Mouse (Mus musculus) liver, embryonic 13.5 days (tissue): ENCODE measurements around the gene Olfr727. TPM values are rescaled to one million over a fixed set of nuclear protein-coding genes. Genes with fewer than 3 reads are reported as not detected.

Experiments
- ATAC-seq: fragments of 200-750 bp; cut with Nextera tagmentation; 2 replicates; pipeline ENCODE4 v1.8.0; 2017; ENCODE audit warnings: low read depth, mild to moderate bottlenecking, moderate number of reproducible peaks, moderate library complexity
- DNase-seq: peaks from one replicate; pipeline ENCODE4 v3.0.0; 2022
- H3K27ac ChIP-seq: fragments of 300-500 bp; sonication (generic); 2 replicates; pipeline ENCODE4 v1.5.1; 2015; ENCODE audit warnings: moderate library complexity, mild to moderate bottlenecking, inconsistent platforms
- H3K27me3 ChIP-seq: fragments of 300-500 bp; sonication (generic); 2 replicates; pipeline ENCODE4 v1.6.1; 2015; ENCODE audit warnings: mild to moderate bottlenecking, inconsistent platforms
- H3K36me3 ChIP-seq: fragments of 300-500 bp; sonication (generic); 2 replicates; pipeline ENCODE4 v1.6.1; 2015; ENCODE audit warnings: mild to moderate bottlenecking, inconsistent platforms
- H3K4me1 ChIP-seq: fragments of 300-500 bp; sonication (generic); replicated peaks from 2 replicates; pipeline ENCODE4 v1.6.1; 2015; ENCODE audit warnings: inconsistent platforms
- H3K4me2 ChIP-seq: fragments of 300-500 bp; sonication (generic); 2 replicates; pipeline ENCODE4 v1.6.1; 2015; ENCODE audit warnings: inconsistent platforms, mild to moderate bottlenecking, moderate library complexity
- H3K4me3 ChIP-seq: fragments of 300-500 bp; sonication (generic); replicated peaks from 2 replicates; pipeline ENCODE4 v1.5.1; 2015; ENCODE audit warnings: mild to moderate bottlenecking, inconsistent platforms
- H3K9ac ChIP-seq: fragments of 300-500 bp; sonication (generic); 2 replicates; pipeline ENCODE4 v1.6.1; 2015; ENCODE audit warnings: mild to moderate bottlenecking, inconsistent platforms
- H3K9me3 ChIP-seq: fragments of 300-500 bp; sonication (generic); replicated peaks from 2 replicates; pipeline ENCODE4 v1.6.1; 2016; ENCODE audit warnings: inconsistent platforms
- WGBS: fragments of 180-500 bp; shearing (Covaris S2); methylation state at CpG from one replicate; pipeline ENCODE4 v1.1.7; 2015; ENCODE audit not compliant: insufficient replicate concordance; 5-methylcytosine and 5-hydroxymethylcytosine counted together
- polyA plus RNA-seq: library from polyadenylated mRNA; unstranded; fragments of >200 nt; fragmentation: Nextera tagmentation; extraction: Ambion mirVana; gene quantifications from 2 replicates; pipeline ENCODE4 v1.2.1, GENCODE M21; 2015

Olfr727 gene
- not detected in 2 replicates for polyA plus RNA-seq

- Histone ChIP-seq H3K36me3 (no peaks in the 10 kb centered on the region), H3K9me3 (no peaks in the 10 kb centered on the region), H3K27ac (no peak within 1 kb of the TSS), H3K4me3 (no peak within 1 kb of the TSS), H3K4me2 (no peak within 1 kb of the TSS), H3K27me3 (no peaks in the 10 kb centered on the region), H3K9ac (no peak within 1 kb of the TSS), H3K4me1 (no peaks in the 10 kb centered on the region)
- DNase-seq (no peak), ATAC-seq (no peak)
- WGBS, result 75% methylated on average over 1 of the region's 1 CpGs
These were observed at the start of gene Olfr727 for GRCm38 (mm10) chr14:50122886-50123285. Gene Olfr727, plus strand, starts transcription at chr14:50123186.

GRCm38 (mm10) chr14:50090853-50091252, 32.1 kb upstream of the Olfr727 start, which contains the start of gene Olfr726:
Gene Olfr726, minus strand, starts transcription at chr14:50090953.
- DNase-seq (no peak), ATAC-seq (no peak)
- WGBS, result 36% methylated on average over 1 of the region's 1 CpGs

GRCm38 (mm10) chr14:50142580-50142979, 19.6 kb downstream of the Olfr727 start, which contains the start of gene Olfr728:
Gene Olfr728, minus strand, starts transcription at chr14:50142680.
- Histone ChIP-seq H3K27ac (no peak within 1 kb of the TSS), H3K9me3 (no peaks in the 10 kb centered on the region), H3K4me3 (no peak within 1 kb of the TSS), H3K9ac (no peak within 1 kb of the TSS), H3K36me3 (no peaks in the 10 kb centered on the region), H3K27me3 (no peaks in the 10 kb centered on the region), H3K4me1 (no peaks in the 10 kb centered on the region), H3K4me2 (no peak within 1 kb of the TSS)
- ATAC-seq (no peak), DNase-seq (no peak)
- 72% methylated on average over 5 of the region's 5 CpGs for WGBS

More at GRCm38 (mm10) chr14:50090853-50091252, 32.1 kb upstream of the Olfr727 start, which contains the start of gene Olfr726:
- Histone ChIP-seq H3K36me3 (no peaks in the 10 kb centered on the region), H3K27me3 (no peaks in the 10 kb centered on the region), H3K27ac (no peak within 1 kb of the TSS), H3K4me1 (no peaks in the 10 kb centered on the region), H3K4me2 (no peak within 1 kb of the TSS), H3K4me3 (no peak within 1 kb of the TSS), H3K9me3 (no peaks in the 10 kb centered on the region), H3K9ac (no peak within 1 kb of the TSS)

- Histone ChIP-seq H3K4me3 (no peak within 1 kb of the TSS), H3K9me3 (0 out of 2 replicates have a peak, but pooled peaks cover 3% of the 10 kb centered on the region), H3K9ac (no peak within 1 kb of the TSS), H3K4me1 (no peaks in the 10 kb centered on the region), H3K27me3 (no peaks in the 10 kb centered on the region), H3K4me2 (no peak within 1 kb of the TSS), H3K36me3 (no peaks in the 10 kb centered on the region), H3K27ac (no peak within 1 kb of the TSS)
- DNase-seq, result no peak
- ATAC-seq, result no peak
These were observed 29.8 kb downstream of the Olfr727 start, which contains the start of gene Olfr729 for GRCm38 (mm10) chr14:50152810-50153209. Gene Olfr729, minus strand, starts transcription at chr14:50152910.

Other genes with a start within 250 kb of the Olfr727 start
- not detected in 2 replicates for gene Olfr722, start 221.2 kb upstream of the Olfr727 start, polyA plus RNA-seq
- gene Olfr723, start 191.4 kb upstream of the Olfr727 start, polyA plus RNA-seq, result not detected in 2 replicates
- not detected in 2 replicates for gene Olfr724, start 159.9 kb upstream of the Olfr727 start, polyA plus RNA-seq
- gene Olfr725, start 82.8 kb upstream of the Olfr727 start, polyA plus RNA-seq, result not detected in 2 replicates
- gene Olfr726, start 32.2 kb upstream of the Olfr727 start, polyA plus RNA-seq, result not detected in 2 replicates
- not detected in 2 replicates for gene Olfr728, start 19.5 kb downstream of the Olfr727 start, polyA plus RNA-seq
- not detected in 2 replicates for gene Olfr729, start 29.7 kb downstream of the Olfr727 start, polyA plus RNA-seq
- not detected in 2 replicates for gene Olfr730, start 65.0 kb downstream of the Olfr727 start, polyA plus RNA-seq
- gene Olfr731, start 118.7 kb downstream of the Olfr727 start, polyA plus RNA-seq, result not detected in 2 replicates
- gene Olfr732, start 161.0 kb downstream of the Olfr727 start, polyA plus RNA-seq, result not detected in 2 replicates
- gene Olfr733, start 178.3 kb downstream of the Olfr727 start, polyA plus RNA-seq, result not detected in 2 replicates
- gene Olfr734, start 203.6 kb downstream of the Olfr727 start, polyA plus RNA-seq, result not detected in 2 replicates
- not detected in 2 replicates for gene Olfr735, start 225.7 kb downstream of the Olfr727 start, polyA plus RNA-seq
- gene Tlr11, start 234.7 kb downstream of the Olfr727 start, polyA plus RNA-seq, result not detected in 2 replicates